In the genomic region with DNA sequence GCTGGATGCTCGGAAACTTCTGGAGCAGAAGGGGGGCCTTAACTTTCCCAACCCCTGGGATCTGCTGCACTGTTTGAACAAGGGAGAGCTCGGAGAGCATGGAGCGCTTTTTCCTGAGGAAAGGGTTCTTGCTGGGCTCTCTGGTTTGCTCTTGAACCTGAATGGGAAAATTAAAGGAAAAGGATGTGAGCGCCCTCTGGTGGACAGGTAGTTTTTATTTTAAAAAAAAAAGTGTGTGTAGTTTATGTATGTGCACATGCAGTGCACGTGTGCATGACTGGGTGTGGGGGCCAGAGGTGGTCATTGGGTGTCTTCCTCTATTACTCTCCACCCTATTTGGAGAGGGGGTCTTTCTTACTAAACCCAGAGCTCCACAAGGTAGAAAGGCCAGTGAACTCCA, we compare ENCODE assay signal across 9 mouse cellular contexts. TPM values are rescaled to one million over a fixed set of nuclear protein-coding genes. Genes with fewer than 3 reads are reported as not detected.
DNase-seq lines count a peak whose midpoint lies in the region; ATAC-seq and TF ChIP-seq lines count a peak whose summit lies in the region.
"Had no signal": no experiment of that assay in that cellular context is flagged by ENCODE, and none has a peak within 500 bp of the region (broad histone marks: within the 10 kb centered on the region; RNA-seq: fewer than 3 reads in every experiment).

No protein-coding gene starts in this region.

- TF ChIP-seq CTCF in intestine, postnatal 0 days (IDR thresholded peaks at IDR 0.05; ENCODE audit: low read depth), result peak; percentile 69

- H3K4me2 ChIP-seq in intestine, postnatal 0 days (replicated peaks; ENCODE audit: low read depth), result no peak overlapping the region
- H3K4me2 ChIP-seq: liver, embryonic 15.5 days had no signal

- H3K9me3 ChIP-seq in intestine, postnatal 0 days (ENCODE audit: control insufficient read depth), result no peaks in the 10 kb centered on the region
- H3K9me3 ChIP-seq: liver, embryonic 15.5 days had no signal

- intact Hi-C loops in heart, postnatal 25 days (cut with DNase I), result loop anchor here (5.0 to 10.0 kb wide), 3 partner anchors 76 to 252 kb away; a partner anchor contains a TSS

- no peaks in the 10 kb centered on the region for H3K4me1 ChIP-seq in intestine, postnatal 0 days (replicated peaks; ENCODE audit: control insufficient read depth, insufficient read depth, low read length)

- H3K27ac ChIP-seq in intestine, postnatal 0 days (ENCODE audit: low read depth, low read length), result no peak overlapping the region
- H3K27ac ChIP-seq: liver, embryonic 15.5 days had no signal

- H3K27me3 ChIP-seq in intestine, postnatal 0 days (replicated peaks; ENCODE audit: control insufficient read depth, insufficient read depth, low read length), result no peaks in the 10 kb centered on the region
- H3K27me3 ChIP-seq: liver, embryonic 15.5 days had no signal

- ATAC-seq in intestine, postnatal 0 days, result no peak
- no peak for ATAC-seq in frontal cortex, adult (ENCODE audit: low TSS enrichment)

- no peak overlapping the region for H3K4me3 ChIP-seq in intestine, postnatal 0 days (ENCODE audit: low read depth, low read length)
- H3K4me3 ChIP-seq: liver, embryonic 15.5 days had no signal

- WGBS in intestine, postnatal 0 days, result 51% methylated on average over 5 of the region's 5 CpGs

- peaks cover 36% of the 10 kb centered on the region for H3K36me3 ChIP-seq in intestine, postnatal 0 days (ENCODE audit: control insufficient read depth, insufficient read depth)

- DNase-seq in heart, adult 18-20 months, result peak; percentile 14 to 60
- no peak for DNase-seq in heart, postnatal 25 days (ENCODE audit: low spot score)
- DNase-seq in thymus, postnatal 14 days, result peak; percentile 30
- DNase-seq in thymus, adult 18-20 months, result no peak
- peak; percentile 37 for DNase-seq in yolk sac, embryonic 10.5 days (ENCODE audit: low spot score)
- no peak for DNase-seq in layer of hippocampus, postnatal 14 days (ENCODE audit: low spot score in 2 of 2)

- H3K9ac ChIP-seq in intestine, postnatal 0 days (ENCODE audit: low read depth, low read length), result no peak overlapping the region
- H3K9ac ChIP-seq: liver, embryonic 15.5 days had no signal

RNA-seq across cellular contexts. Expression of a gene that starts 3.7 kb away (rescaled TPM):
- total RNA-seq in heart, adult 18-20 months (2021), result 1 to 10 TPM; 1.4 to 1.8 TPM
- 1 to 10 TPM; 1.6 to 2.1 TPM for total RNA-seq in heart, postnatal 25 days (2021)
- polyA plus RNA-seq in intestine, postnatal 0 days (2015; fragmentation: Nextera tagmentation; extraction: Ambion mirVana), result 9.3 and 10.3 TPM in 2 replicates
- 1 to 10 TPM; 7.1 to 7.2 TPM for total RNA-seq in layer of hippocampus, postnatal 14 days (2021)

RNA-seq across cellular contexts. Expression of a gene that starts 3.9 kb away (rescaled TPM):
- total RNA-seq in heart, adult 18-20 months (2021), result 10 to 100 TPM; 11.1 to 11.5 TPM
- total RNA-seq in heart, postnatal 25 days (2021), result 10 to 100 TPM; 14.1 to 18.9 TPM
- 9.7 and 10.1 TPM in 2 replicates for polyA plus RNA-seq in intestine, postnatal 0 days (2015; fragmentation: Nextera tagmentation; extraction: Ambion mirVana)
- total RNA-seq in layer of hippocampus, postnatal 14 days (2021), result 10 to 100 TPM; 19.4 to 20.5 TPM

RNA-seq across cellular contexts. Expression of a gene that starts 55.7 kb away (rescaled TPM):
- total RNA-seq in heart, adult 18-20 months (2021), result not detected
- not detected for total RNA-seq in heart, postnatal 25 days (2021)
- 225 and 259 TPM in 2 replicates for polyA plus RNA-seq in intestine, postnatal 0 days (2015; fragmentation: Nextera tagmentation; extraction: Ambion mirVana)
- not detected for total RNA-seq in layer of hippocampus, postnatal 14 days (2021)

RNA-seq across cellular contexts. Expression of a gene that starts 59.0 kb away (rescaled TPM):
- total RNA-seq in heart, adult 18-20 months (2021), result 1 to 10 TPM; 3.6 to 4.8 TPM
- total RNA-seq in heart, postnatal 25 days (2021), result 1 to 10 TPM; 4.4 to 6.0 TPM
- polyA plus RNA-seq in intestine, postnatal 0 days (2015; fragmentation: Nextera tagmentation; extraction: Ambion mirVana), result 63.3 and 75.0 TPM in 2 replicates
- total RNA-seq in layer of hippocampus, postnatal 14 days (2021), result 1 to 10 TPM; 2.8 to 3.8 TPM

Comparison
In these comparisons a context has a peak if more than half of its experiments do, and no peak if none do; other contexts are left out.
1. DNase-seq: peak in heart, adult 18-20 months (2 of 2), thymus, postnatal 14 days (single experiment) and yolk sac, embryonic 10.5 days (single experiment); none in heart, postnatal 25 days (single experiment), thymus, adult 18-20 months (0 of 2) and layer of hippocampus, postnatal 14 days (0 of 2).